Mouse (Mus musculus): ENCODE results near the gene Iah1.
A peak's percentile ranks its signal among the peaks of the same experiment; 100 is the strongest.

Iah1 gene

DNA sequence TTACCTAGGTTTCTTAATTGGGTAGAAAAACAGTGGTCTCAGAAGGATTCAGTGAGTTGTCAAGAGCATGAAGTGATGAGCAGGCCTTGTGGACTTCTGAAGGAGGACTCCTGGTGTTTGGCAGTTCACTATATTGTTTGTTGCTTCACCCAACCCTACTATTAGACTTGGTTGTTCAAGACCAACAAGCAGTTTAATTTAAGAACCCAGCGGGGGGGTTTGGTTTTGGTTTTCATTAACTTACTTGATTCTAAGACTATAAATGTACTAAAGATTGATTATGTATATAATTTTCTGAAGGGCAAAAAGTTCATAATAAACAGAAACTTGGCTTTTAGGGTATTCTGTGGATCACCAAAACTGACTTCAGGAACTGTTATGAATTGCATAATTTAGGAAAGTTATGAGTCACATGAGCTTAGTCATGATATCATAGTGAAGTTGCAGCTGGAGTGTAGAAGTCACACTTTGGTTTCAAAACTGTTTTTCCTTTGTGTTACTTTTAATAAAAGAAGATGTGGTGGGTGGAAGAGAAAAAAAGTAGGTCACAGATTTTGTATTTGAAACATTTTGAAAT lies 53.9 kb downstream of the Iah1 start:
- DNase-seq = no peak

DNA sequence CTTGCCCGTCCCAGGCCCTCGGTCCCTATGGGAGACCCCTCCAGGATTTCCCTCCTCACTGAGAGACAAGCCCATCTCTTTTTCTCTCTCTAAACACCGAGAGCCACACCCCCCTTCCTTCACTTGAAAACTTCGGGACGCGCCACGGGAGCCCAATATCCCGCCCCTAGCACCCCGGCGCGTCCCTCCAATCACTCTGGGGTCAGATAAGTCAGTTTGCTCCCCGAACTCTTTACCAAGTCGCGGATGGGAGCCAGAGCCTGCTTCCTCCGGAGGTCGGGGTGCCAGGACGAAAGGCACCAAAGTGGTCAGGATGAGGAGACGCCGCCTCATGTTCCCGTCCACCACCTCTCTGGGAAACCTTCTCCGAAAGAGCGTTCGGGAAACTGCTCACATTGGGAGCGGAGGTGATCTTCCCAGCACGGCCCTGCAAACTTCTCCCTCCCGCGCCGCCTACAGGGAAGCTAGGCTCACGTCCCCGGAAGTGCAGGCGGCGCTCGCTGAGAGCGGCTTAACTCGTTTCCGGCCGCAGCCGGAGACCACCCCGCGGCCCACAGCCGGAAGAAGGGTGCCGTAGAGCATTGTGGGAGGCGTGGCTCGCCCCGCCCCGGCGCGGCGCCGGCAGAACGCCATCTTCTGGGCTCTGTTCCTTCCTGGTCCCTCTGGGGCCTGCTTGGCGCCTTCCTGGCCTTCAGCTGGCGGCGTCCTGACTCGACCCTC lies 57.1 kb downstream of the Iah1 start, which contains the start of gene Adam17:
Adam17 (minus strand) TSS at position 533 of the 720 bp plus-strand sequence.
- peak; percentile 93 to 97 for DNase-seq
